Mouse (Mus musculus): ENCODE results near the gene Sntb2.
"Not testable (repeated sequence)": the region's sequence is repeated elsewhere in the genome, so short reads cannot be mapped to it uniquely, and the experiment has no call there.

Gene Sntb2

GRCm38 (mm10) chr8:106935324-106935869, at the start of gene Sntb2:
Gene Sntb2, plus strand, starts transcription at chr8:106935750.
- peak; percentile 90 for DNase-seq

- DNase-seq: peak; percentile 65
Observed at GRCm38 (mm10) chr8:106887336-106888189, 48.0 kb upstream of the Sntb2 start.

GRCm38 (mm10) chr8:106888803-106889202, 46.7 kb upstream of the Sntb2 start:
- DNase-seq: no peak

- DNase-seq: no peak
Observed at GRCm38 (mm10) chr8:106892210-106892805, 43.2 kb upstream of the Sntb2 start.

- no peak for DNase-seq
Observed at GRCm38 (mm10) chr8:106892806-106893451, 42.6 kb upstream of the Sntb2 start.

- peak; percentile 90 for DNase-seq
Observed at GRCm38 (mm10) chr8:106893481-106894156, 41.9 kb upstream of the Sntb2 start, which contains the start of gene Utp4. Gene Utp4, plus strand, starts transcription at chr8:106893636.

- no peak for DNase-seq
Observed at GRCm38 (mm10) chr8:106899473-106899872, 36.1 kb upstream of the Sntb2 start.

GRCm38 (mm10) chr8:106905727-106906480, 29.6 kb upstream of the Sntb2 start:
- peak; percentile 93 for DNase-seq

- DNase-seq: no peak
Observed at GRCm38 (mm10) chr8:106906635-106907034, 28.9 kb upstream of the Sntb2 start.

- DNase-seq: no peak
Observed at GRCm38 (mm10) chr8:106907450-106907849, 28.1 kb upstream of the Sntb2 start.

GRCm38 (mm10) chr8:106908291-106908690, 27.3 kb upstream of the Sntb2 start:
- no peak for DNase-seq

GRCm38 (mm10) chr8:106913631-106914030, 21.9 kb upstream of the Sntb2 start:
- DNase-seq: peak; percentile 70

GRCm38 (mm10) chr8:106919721-106920394, 15.7 kb upstream of the Sntb2 start:
- peak; percentile 87 for DNase-seq

GRCm38 (mm10) chr8:106920395-106920741, 15.2 kb upstream of the Sntb2 start:
- no peak for DNase-seq

GRCm38 (mm10) chr8:106924057-106924456, 11.5 kb upstream of the Sntb2 start:
- DNase-seq: no peak

- DNase-seq: peak; percentile 76
Observed at GRCm38 (mm10) chr8:106924904-106925349, 10.6 kb upstream of the Sntb2 start.

GRCm38 (mm10) chr8:106925446-106925845, 10.1 kb upstream of the Sntb2 start:
- no peak for DNase-seq

- no peak for DNase-seq
Observed at GRCm38 (mm10) chr8:106927247-106927646, 8.3 kb upstream of the Sntb2 start.

GRCm38 (mm10) chr8:106928182-106928581, 7.4 kb upstream of the Sntb2 start:
- DNase-seq: not testable (repeated sequence)

- DNase-seq: no peak
Observed at GRCm38 (mm10) chr8:106929155-106929913, 6.2 kb upstream of the Sntb2 start.

GRCm38 (mm10) chr8:106929921-106930320, 5.6 kb upstream of the Sntb2 start:
- no peak for DNase-seq
